Mouse (Mus musculus) heart, embryonic 16.5 days (tissue): Measurements from ENCODE around the gene Slc4a1. TPM values are rescaled to one million over a fixed set of nuclear protein-coding genes. Genes with fewer than 3 reads are reported as not detected.

Experiments
- ATAC-seq: fragments of 200-750 bp; cut with Nextera tagmentation; replicated peaks from 2 replicates; pipeline ENCODE4 v1.8.0; 2017; ENCODE audit warnings: moderate number of reproducible peaks; ENCODE audit not compliant: insufficient read depth, low FRiP score; ENCODE audit errors: extremely low read depth
- H3K27ac ChIP-seq: fragments of 300-500 bp; sonication (generic); 2 replicates; pipeline ENCODE4 v1.5.1; 2014; ENCODE audit warnings: mild to moderate bottlenecking, low read length, control low read depth, moderate library complexity
- H3K27me3 ChIP-seq: fragments of 300-500 bp; sonication (generic); 2 replicates; pipeline ENCODE4 v1.6.1; 2014; ENCODE audit warnings: low read length, mixed read lengths; ENCODE audit not compliant: control insufficient read depth, insufficient read depth
- H3K36me3 ChIP-seq: fragments of 300-500 bp; sonication (generic); 2 replicates; pipeline ENCODE4 v1.6.1; 2014; ENCODE audit not compliant: control insufficient read depth, insufficient read depth
- H3K4me1 ChIP-seq: fragments of 300-500 bp; sonication (generic); 2 replicates; pipeline ENCODE4 v1.6.1; 2014; ENCODE audit warnings: low read length, mixed read lengths; ENCODE audit not compliant: control insufficient read depth, insufficient read depth
- H3K4me2 ChIP-seq: fragments of 300-500 bp; sonication (generic); 2 replicates; pipeline ENCODE4 v1.6.1; 2014; ENCODE audit warnings: low read depth, mild to moderate bottlenecking, control low read depth, low read length
- H3K4me3 ChIP-seq: fragments of 300-500 bp; sonication (generic); 2 replicates; pipeline ENCODE4 v1.5.1; 2014; ENCODE audit warnings: mild to moderate bottlenecking, control low read depth, low read length
- H3K9ac ChIP-seq: fragments of 300-500 bp; sonication (generic); 2 replicates; pipeline ENCODE4 v1.6.1; 2014; ENCODE audit warnings: low read length, control low read depth
- H3K9me3 ChIP-seq: fragments of 300-500 bp; sonication (generic); replicated peaks from 2 replicates; pipeline ENCODE4 v1.6.1; 2016; ENCODE audit warnings: low read length; ENCODE audit not compliant: control insufficient read depth
- WGBS: fragments of 180-500 bp; shearing (Covaris S2); extraction: QIAGEN DNeasy Blood & Tissue Kit; methylation state at CpG from one replicate; pipeline ENCODE4 v1.1.7; 2014; 5-methylcytosine and 5-hydroxymethylcytosine counted together
- polyA plus RNA-seq: library from polyadenylated mRNA; unstranded; fragments of >200 nt; fragmentation: Nextera tagmentation; extraction: Ambion mirVana; gene quantifications from 2 replicates; pipeline ENCODE4 v1.2.1, GENCODE M21; 2015

The Slc4a1 gene
- polyA plus RNA-seq, 1 experiment from 2014 or later, result 14.9 TPM

DNA sequence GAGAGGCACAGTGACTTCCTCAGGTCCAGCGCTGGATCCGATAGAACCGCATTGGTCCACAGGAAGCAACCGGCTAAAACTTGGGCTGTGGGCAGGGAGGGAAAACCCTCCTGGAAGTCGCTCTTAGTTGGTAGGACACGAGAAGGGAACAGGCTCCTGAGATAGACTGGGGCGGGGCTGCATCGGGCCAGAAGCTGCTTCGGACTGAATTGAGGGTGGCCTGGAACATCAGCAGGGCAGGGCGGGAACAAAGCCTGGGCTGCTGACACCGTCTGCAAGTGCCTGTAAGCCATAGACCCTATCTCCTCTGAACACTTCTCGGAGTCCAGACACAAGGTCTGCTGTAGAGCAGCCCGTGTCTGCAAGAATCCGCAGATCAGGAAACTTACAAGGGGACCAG, 6.9 kb upstream of the Slc4a1 start:
- Histone ChIP-seq H3K36me3 (no peaks in the 10 kb centered on the region), H3K9me3 (no peaks in the 10 kb centered on the region), H3K4me3 (no peak overlapping the region), H3K9ac (no peak overlapping the region), H3K27ac (no peak overlapping the region), H3K4me1 (peaks cover 15% of the 10 kb centered on the region), H3K27me3 (0 out of 2 replicates have a peak, but pooled peaks cover 2% of the 10 kb centered on the region), H3K4me2 (no peak overlapping the region)
- 31% methylated on average over 14 of the region's 14 CpGs for WGBS
- no peak for ATAC-seq

DNA sequence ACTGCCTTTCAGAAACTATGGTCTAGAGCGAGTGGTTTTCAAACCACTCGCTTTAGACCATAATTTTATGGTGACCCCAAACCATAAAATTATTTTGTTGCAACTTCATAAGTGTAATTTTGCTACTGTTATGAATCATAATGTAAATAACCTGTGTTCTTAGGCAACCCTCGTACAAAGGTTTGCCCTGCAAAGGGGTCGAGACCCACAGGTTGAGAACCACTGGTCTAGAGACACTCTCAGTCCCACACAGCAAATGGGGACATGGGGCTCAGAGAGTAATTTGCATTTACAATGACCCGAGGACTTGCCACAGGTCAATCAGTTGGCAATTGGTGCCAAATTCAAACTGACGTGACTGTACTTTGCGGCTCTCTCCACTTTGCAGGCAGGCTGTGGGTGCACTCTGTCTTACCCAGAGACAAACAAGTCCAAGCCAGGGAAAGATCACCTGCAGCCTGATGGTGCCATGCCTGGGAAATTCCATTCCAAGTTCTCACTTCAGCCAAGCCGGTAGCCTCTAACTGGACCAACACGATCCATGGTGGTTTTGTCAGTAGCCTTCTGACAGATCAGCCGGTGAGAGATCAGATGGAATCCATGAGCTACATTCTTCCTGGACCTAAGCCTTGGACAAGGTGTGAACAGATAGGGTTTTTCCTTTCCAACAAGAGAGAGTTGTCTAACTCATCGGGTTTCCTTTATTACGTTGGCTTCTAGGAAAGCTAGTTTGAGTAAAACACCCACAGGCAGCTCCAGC, 6.1 kb upstream of the Slc4a1 start:
- H3K36me3 ChIP-seq, result no peaks in the 10 kb centered on the region
- H3K4me3 ChIP-seq, result no peak overlapping the region
- no peak for ATAC-seq
- no peak overlapping the region for H3K27ac ChIP-seq
- no peak overlapping the region for H3K9ac ChIP-seq
- peaks cover 15% of the 10 kb centered on the region for H3K4me1 ChIP-seq
- WGBS, result 78% methylated on average over 12 of the region's 12 CpGs
- H3K9me3 ChIP-seq, result no peaks in the 10 kb centered on the region
- H3K4me2 ChIP-seq, result no peak overlapping the region
- 0 out of 2 replicates have a peak, but pooled peaks cover 2% of the 10 kb centered on the region for H3K27me3 ChIP-seq

DNA sequence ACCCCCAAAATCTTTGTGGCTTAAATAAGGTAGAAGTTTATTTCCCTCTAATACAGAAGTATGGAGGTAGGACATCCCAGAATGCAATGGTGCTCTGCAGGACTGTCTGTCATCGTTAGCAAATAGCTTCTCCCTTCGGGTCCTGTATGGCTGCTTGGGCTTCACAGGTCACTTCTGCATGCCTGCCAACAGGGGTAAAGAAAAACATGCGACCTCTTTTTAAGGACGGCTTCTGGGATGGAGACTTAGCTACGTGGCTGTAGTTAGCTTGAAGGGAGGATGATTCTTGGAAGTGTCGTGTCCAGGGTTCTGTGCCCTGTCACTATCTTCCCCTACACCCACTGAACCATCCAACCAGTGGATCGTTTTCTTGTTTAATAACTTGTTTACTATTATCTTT, 4.3 kb upstream of the Slc4a1 start:
- no peaks in the 10 kb centered on the region for H3K9me3 ChIP-seq
- no peak overlapping the region for H3K4me2 ChIP-seq
- H3K4me1 ChIP-seq, result peaks cover 2% of the 10 kb centered on the region
- H3K4me3 ChIP-seq, result no peak overlapping the region
- ATAC-seq, result no peak
- H3K27me3 ChIP-seq, result peaks cover 2% of the 10 kb centered on the region; the same call in 1 of the 2 replicates
- H3K27ac ChIP-seq, result no peak overlapping the region
- no peak overlapping the region for H3K9ac ChIP-seq
- H3K36me3 ChIP-seq, result no peaks in the 10 kb centered on the region
- WGBS, result 36% methylated on average over 7 of the region's 7 CpGs

DNA sequence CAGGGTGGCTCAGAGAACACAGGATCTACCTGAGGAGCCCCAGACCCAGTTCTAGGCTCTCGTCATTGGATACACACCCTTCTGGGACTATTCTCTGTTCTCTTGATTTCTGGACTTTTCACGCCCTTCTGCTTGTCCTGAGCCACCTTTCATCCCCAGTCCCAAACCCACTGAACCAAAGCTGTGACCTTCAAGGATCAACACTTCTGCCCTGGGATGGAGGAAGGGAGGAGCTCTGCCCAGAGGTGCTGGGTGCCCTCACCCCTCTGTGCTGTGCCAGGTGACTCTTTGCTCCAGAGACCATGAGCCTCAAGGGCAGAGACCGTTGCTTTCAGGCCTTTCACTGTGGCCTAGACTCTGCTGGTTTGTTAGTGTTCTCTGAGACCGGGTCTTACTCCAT, 3.3 kb upstream of the Slc4a1 start:
- no peaks in the 10 kb centered on the region for H3K4me1 ChIP-seq
- no peak overlapping the region for H3K27ac ChIP-seq
- no peak overlapping the region for H3K9ac ChIP-seq
- 67% methylated on average over 4 of the region's 4 CpGs for WGBS
- no peak for ATAC-seq
- H3K36me3 ChIP-seq, result no peaks in the 10 kb centered on the region
- no peaks in the 10 kb centered on the region for H3K9me3 ChIP-seq
- H3K27me3 ChIP-seq, result peaks cover 2% of the 10 kb centered on the region; the same call in 1 of the 2 replicates
- H3K4me3 ChIP-seq, result no peak overlapping the region
- H3K4me2 ChIP-seq, result no peak overlapping the region

DNA sequence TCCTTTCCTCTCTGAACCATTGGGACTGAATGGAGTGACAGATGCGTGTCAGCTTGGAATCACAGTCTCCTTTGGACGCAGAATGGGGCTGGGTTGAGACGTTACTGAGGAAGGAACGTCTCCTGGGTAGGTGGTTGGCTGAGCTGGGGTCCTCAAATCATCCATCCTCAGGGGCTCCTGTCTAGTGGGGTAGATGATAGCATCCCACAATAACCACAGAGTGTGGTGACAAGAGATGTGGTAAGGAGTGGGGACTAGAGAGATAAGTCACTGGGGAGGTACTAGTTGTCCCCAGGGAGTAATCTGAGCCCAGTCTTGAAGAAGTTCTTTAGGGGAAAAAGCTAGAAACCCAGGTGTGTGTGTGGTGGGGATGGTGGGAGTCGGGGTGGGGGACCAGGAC, 2.3 kb upstream of the Slc4a1 start:
- ATAC-seq, result no peak
- Histone ChIP-seq H3K4me2 (no peak overlapping the region), H3K4me3 (no peak overlapping the region), H3K36me3 (no peaks in the 10 kb centered on the region), H3K4me1 (no peaks in the 10 kb centered on the region), H3K9ac (no peak overlapping the region), H3K27ac (no peak overlapping the region), H3K27me3 (peaks cover 2% of the 10 kb centered on the region; the same call in 1 of the 2 replicates), H3K9me3 (no peaks in the 10 kb centered on the region)
- WGBS, result 77% methylated on average over 5 of the region's 5 CpGs

DNA sequence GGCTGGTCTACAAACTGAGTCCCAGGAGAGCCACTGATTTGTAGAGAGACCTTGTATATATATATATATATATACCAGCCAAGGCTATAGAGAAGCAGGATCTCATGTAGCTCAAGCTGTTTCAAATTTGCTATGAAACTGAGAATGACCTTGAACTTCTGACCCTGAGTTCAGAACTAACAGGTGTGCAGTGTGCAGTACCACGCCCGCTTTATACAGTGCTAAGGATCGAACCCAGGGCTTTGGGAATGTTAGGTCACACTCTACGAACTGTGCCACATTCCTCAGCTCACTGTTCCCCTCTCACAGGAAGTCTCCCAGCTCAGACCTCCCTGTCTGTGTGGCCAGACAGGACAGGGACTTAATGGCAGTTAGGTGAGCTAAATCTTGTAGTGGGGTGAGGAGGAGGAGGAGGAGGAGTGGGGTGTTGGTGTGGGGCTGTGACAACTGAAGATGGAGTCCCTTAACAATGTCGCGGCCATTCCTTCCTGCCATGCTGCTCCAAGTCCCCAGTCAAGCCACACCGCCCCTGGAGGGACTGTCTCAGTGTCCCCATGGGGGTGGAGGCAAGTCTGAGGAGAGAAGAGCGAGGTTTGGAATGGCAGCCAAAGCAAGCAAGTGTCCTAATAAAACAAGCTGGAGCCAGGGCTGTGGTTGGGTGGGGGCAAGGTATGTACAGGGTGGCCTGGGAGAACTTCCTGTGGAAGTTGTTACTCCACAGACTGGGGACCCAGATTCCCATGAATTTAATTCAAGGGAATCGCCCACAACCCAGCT, 1.7 kb upstream of the Slc4a1 start:
- H3K4me2 ChIP-seq, result no peak overlapping the region
- no peak for ATAC-seq
- no peak overlapping the region for H3K9ac ChIP-seq
- H3K9me3 ChIP-seq, result no peaks in the 10 kb centered on the region
- no peak overlapping the region for H3K27ac ChIP-seq
- H3K4me1 ChIP-seq, result no peaks in the 10 kb centered on the region
- peaks cover 2% of the 10 kb centered on the region; the same call in 1 of the 2 replicates for H3K27me3 ChIP-seq
- no peaks in the 10 kb centered on the region for H3K36me3 ChIP-seq
- WGBS, result 68% methylated on average over 9 of the region's 9 CpGs
- H3K4me3 ChIP-seq, result no peak overlapping the region

DNA sequence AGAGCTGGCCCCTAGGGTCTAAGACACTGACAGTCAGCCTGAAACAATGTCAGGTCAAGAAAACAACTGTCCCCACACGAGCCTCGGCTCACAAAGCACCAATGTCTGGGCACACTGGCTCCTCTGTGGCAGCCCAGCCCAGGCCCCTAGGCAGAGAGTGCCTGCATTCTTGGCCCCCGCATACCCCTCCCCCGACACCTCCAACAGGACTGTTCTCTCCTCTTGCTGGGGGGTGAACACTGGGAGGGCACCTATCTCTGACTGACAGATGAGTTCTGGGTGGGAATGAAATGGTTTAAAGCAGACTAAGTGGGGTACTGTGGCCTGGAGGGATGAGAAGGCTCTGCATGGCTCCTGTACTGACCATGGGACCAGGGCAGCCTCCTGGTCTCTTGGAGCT, 304 bp downstream of the Slc4a1 start:
- no peak overlapping the region for H3K9ac ChIP-seq
- WGBS, result 53% methylated on average over 4 of the region's 4 CpGs
- H3K36me3 ChIP-seq, result no peaks in the 10 kb centered on the region
- no peaks in the 10 kb centered on the region for H3K9me3 ChIP-seq
- H3K4me3 ChIP-seq, result no peak overlapping the region
- no peak for ATAC-seq
- H3K27ac ChIP-seq, result no peak overlapping the region
- H3K4me1 ChIP-seq, result no peaks in the 10 kb centered on the region
- H3K27me3 ChIP-seq, result peaks cover 2% of the 10 kb centered on the region; the same call in 1 of the 2 replicates
- H3K4me2 ChIP-seq, result no peak overlapping the region

DNA sequence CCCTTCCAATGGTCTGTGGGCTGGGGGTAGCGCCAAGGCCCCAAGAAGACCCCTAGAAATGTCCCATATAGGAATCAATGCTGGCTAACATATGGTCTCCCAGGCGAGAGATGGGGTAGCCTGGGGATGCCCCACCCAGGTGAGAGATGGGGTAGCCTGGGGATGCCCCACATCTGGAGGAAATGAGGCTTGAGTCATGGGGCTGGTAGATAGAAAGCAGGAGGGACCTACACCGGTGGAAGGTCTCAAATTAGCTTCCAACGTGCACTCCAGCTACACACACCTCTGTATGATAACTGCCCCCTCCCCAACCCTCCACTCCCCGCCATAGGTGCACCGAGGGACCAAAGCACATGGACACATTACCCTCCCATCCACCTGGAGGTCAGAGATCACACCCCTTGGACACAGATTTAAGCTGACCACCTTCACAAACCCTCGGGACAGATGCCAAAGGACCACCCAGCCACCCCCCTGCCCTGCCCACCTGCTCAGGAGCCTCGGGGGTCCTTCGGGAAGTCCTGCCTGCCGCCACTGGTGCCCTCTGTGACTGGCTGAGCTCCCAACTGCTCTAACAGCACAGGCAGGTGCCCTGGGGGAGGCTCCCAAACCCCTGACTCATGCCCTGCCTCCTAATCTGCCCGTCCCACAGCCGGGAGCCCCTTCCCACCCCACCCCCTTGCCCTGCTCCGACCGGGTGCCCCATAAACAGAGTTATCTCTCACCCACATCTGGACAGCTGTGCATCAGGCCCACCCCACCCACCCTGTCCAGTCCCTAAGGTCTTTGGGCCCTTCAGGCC, 1.2 kb downstream of the Slc4a1 start:
- Histone ChIP-seq H3K27ac (no peak overlapping the region), H3K36me3 (no peaks in the 10 kb centered on the region), H3K9me3 (no peaks in the 10 kb centered on the region), H3K4me3 (no peak overlapping the region), H3K4me2 (no peak overlapping the region), H3K9ac (no peak overlapping the region), H3K4me1 (no peaks in the 10 kb centered on the region), H3K27me3 (peaks cover 2% of the 10 kb centered on the region; the same call in 1 of the 2 replicates)
- no peak for ATAC-seq
- 65% methylated on average over 14 of the region's 14 CpGs for WGBS
